Mouse (Mus musculus): Measurements from ENCODE around the gene Slc27a3. TPM values are rescaled to one million over a fixed set of nuclear protein-coding genes. Genes with fewer than 3 reads are reported as not detected.

Slc27a3 gene
- polyA plus RNA-seq, 1 experiment: 52.9 TPM

DNA sequence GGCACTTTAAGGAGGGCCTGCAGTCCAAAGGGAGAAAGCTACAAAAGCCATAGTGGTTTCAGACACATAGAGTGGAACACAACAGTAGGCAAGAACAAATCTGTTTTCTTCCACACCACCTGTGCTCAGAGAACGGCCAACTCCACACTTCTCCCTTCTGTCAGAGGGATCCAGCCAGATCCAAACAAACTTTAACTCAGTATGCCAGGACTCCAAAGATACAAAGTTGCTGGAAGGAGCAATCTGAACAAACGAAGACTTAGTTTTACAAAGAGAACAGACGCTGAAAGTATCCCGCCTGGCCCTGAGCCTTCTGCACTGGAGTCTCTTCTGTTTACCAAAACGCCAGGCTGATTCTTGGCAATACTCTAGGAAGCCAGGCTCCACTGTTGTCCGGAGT, 31.0 kb upstream of the Slc27a3 start:
- TF ChIP-seq CTCF (IDR thresholded peaks at IDR 0.05; ENCODE audit: borderline replicate concordance, extremely low read depth, insufficient read depth, insufficient read length) (no peak), POLR2A (IDR thresholded peaks at IDR 0.05; ENCODE audit: borderline replicate concordance, extremely low read depth, insufficient read depth, insufficient read length, poor library complexity, severe bottlenecking) (no peak)
- DNase-seq (ENCODE audit: low read depth): no peak

DNA sequence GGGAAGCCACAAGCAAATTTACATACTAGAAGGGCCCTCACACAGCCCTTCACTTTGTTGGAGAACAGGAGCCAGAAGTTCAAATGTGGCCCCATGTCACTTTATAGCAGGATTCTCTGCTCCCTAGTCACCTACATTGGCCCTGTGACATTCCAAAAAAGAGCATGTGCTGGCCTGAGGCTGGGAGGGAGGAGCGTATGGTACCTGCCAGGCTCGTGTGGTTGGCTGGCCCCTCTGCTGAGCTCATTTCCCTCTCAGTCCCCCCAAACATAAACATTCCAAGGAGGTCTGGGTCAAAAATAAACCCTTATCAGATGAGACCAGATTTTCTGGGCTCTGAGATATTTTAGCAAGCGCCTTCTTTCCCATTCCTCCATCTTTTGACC, 23.3 kb upstream of the Slc27a3 start:
- TF ChIP-seq POLR2A (IDR thresholded peaks at IDR 0.05; ENCODE audit: borderline replicate concordance, extremely low read depth, insufficient read depth, insufficient read length, poor library complexity, severe bottlenecking): no peak

DNA sequence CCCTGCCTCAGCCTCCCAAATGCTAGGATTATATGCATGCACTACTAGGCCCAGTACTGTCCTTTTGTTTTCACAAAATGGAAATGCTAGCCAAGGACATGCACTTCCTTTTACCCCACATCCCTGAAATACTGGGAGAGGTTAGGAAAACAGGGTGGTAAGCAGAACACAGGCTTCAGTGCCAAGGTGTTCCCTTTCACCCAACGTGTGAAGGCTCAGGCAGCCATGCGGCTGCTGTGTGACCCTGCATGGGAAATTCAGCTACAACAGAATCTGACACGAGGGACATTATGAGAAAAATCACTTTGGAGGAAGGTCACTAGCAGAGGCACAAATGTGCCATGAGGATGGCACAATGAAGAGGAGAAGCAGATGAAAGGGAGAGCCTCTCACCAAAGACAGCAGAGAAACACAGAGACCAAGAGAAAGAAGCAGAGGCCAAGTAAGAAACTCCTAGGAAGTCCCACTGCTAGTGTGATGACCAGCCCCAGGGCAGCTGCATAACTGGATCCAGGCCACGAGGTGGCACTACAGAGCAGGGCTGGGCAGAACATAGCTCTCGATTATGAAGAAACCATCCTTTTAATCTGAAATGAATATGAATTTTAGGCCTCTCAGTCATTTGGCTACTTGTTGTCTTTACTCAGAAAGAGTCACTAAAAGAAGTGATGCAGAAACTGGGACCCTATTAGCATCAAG, 22.7 kb upstream of the Slc27a3 start:
- DNase-seq (ENCODE audit: low read depth): peak; percentile 67
- TF ChIP-seq POLR2A (IDR thresholded peaks at IDR 0.05; ENCODE audit: borderline replicate concordance, extremely low read depth, insufficient read depth, insufficient read length, poor library complexity, severe bottlenecking) (no peak), CTCF (IDR thresholded peaks at IDR 0.05; ENCODE audit: borderline replicate concordance, extremely low read depth, insufficient read depth, insufficient read length) (peak; percentile 91)

More for the DNA sequence above, 23.3 kb upstream of the Slc27a3 start:
- DNase-seq (ENCODE audit: low read depth): no peak

DNA sequence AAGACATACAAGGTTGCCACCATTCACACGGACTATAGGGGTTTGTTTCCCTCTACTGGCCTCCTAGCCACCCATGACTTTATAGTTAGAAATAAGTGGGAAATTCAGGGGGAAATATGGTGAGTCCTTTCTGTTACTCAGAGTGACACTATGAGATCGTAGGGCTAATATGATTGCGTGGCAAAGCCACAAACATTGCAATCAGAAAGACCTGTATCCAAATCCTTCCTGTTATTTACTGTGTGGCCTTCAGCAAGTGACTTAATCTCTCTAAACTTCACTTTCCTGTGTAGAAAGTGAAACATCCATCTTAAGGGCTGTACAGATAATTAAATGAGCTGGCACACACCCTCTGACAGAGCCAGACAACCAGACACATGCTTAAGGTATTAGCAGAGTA, 19.0 kb upstream of the Slc27a3 start:
- DNase-seq (ENCODE audit: low read depth): no peak
- TF ChIP-seq CTCF (IDR thresholded peaks at IDR 0.05; ENCODE audit: borderline replicate concordance, extremely low read depth, insufficient read depth, insufficient read length) (no peak), POLR2A (IDR thresholded peaks at IDR 0.05; ENCODE audit: borderline replicate concordance, extremely low read depth, insufficient read depth, insufficient read length, poor library complexity, severe bottlenecking) (no peak)

DNA sequence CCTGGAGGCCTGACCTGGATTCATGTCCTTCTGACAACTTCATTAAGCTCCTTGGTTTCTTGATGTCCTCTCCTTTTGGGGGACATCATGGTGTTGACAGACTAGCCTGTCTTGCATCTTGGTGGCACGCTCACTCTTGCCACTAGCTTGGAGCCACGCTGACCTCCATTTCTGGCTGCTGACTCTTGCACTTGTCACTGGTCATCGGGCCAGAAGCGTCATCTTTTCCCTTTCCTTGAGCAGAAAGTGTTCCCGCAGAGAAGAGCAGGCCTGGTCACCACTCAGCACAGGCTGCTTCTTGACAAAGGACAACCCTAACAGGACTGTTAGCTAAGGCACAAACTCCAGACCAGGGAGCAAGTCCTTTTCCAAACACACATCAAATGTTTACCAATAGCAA, 16.7 kb upstream of the Slc27a3 start:
- DNase-seq (ENCODE audit: low read depth): no peak
- no peak for TF ChIP-seq POLR2A (IDR thresholded peaks at IDR 0.05; ENCODE audit: borderline replicate concordance, extremely low read depth, insufficient read depth, insufficient read length, poor library complexity, severe bottlenecking)
- no peak for TF ChIP-seq CTCF (IDR thresholded peaks at IDR 0.05; ENCODE audit: borderline replicate concordance, extremely low read depth, insufficient read depth, insufficient read length)

DNA sequence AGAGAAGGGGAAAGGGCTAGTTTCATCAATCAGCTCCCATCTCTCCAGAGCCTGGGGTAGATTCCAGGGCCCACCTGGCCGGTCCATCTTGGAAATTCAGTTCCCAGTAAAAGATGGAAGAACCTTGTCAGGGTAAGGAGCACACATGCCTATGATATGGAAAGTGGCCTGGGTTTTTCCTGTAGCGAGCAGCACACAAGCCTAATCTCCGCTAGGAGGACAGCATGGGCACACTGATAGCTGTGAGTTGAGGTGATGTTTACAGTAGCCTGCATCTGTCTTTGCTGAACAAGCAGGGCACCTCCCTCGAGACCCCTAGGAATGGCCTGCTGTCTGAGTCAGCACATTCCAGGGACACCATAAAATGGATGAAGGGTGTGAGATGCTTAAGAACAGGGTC, 14.9 kb upstream of the Slc27a3 start:
- no peak for TF ChIP-seq POLR2A (IDR thresholded peaks at IDR 0.05; ENCODE audit: borderline replicate concordance, extremely low read depth, insufficient read depth, insufficient read length, poor library complexity, severe bottlenecking)
- TF ChIP-seq CTCF (IDR thresholded peaks at IDR 0.05; ENCODE audit: borderline replicate concordance, extremely low read depth, insufficient read depth, insufficient read length): no peak
- DNase-seq (ENCODE audit: low read depth): no peak

DNA sequence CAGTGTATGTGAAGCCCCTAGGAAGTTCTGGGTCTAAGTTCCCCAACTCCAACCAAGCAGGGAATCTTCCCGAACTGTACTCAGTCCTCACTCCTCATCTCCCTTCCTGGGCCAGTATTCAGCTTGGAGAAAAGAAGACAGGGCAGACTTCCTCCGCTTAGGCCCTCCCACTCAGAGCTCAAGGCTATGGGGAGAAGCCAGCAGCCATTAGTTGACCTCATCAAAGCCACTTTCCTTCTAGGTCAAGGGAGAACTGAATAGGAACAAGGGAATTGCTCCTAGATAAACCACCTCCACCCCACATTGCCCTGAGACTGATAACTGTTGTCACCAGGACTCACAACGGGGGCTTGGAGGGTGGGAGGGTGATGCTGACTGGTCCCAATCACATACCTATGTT, 14.4 kb upstream of the Slc27a3 start:
- TF ChIP-seq POLR2A (IDR thresholded peaks at IDR 0.05; ENCODE audit: borderline replicate concordance, extremely low read depth, insufficient read depth, insufficient read length, poor library complexity, severe bottlenecking) (no peak), CTCF (IDR thresholded peaks at IDR 0.05; ENCODE audit: borderline replicate concordance, extremely low read depth, insufficient read depth, insufficient read length) (no peak)
- DNase-seq (ENCODE audit: low read depth): no peak

DNA sequence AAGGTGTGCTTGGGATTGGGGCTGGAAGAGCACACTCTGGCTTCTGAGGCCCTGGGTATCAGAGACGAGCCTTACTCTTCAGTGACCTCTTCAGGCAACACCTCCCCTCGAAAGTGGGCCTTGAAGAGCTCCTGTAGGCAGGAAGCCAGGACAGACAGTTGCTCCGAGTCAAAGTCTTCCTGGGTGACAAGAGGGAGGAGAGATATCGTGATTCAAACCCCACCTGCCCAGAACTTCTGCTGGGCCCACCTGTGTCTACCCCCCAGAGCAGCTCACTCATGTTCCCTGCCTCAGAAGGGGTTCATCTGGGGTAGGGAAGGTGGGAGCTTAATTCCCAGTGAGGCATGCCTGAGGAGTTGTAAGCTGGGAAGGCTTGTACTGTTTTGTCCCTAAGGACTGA, 11.3 kb upstream of the Slc27a3 start:
- no peak for DNase-seq (ENCODE audit: low read depth)
- no peak for TF ChIP-seq CTCF (IDR thresholded peaks at IDR 0.05; ENCODE audit: borderline replicate concordance, extremely low read depth, insufficient read depth, insufficient read length)
- TF ChIP-seq POLR2A (IDR thresholded peaks at IDR 0.05; ENCODE audit: borderline replicate concordance, extremely low read depth, insufficient read depth, insufficient read length, poor library complexity, severe bottlenecking): no peak

DNA sequence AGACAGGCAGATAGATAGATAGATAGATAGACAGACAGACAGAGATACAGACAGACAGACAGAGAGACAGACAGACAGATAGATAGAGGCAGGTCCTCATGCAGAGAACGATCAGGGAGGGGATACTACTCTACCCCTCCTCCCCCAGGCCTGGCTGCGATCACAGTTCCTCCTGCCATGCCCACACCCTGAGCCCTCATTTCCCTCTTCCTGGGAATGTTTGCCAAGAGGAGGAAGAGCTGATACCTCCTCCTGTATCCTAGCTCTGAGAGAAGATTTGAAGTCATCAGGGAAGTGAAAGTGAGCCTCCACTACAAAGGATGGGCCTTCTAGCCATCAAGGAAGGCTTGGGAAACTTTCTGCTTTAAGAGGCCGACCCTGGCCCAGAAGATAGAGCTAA, 5.9 kb upstream of the Slc27a3 start:
- DNase-seq (ENCODE audit: low read depth): no peak
- no peak for TF ChIP-seq CTCF (IDR thresholded peaks at IDR 0.05; ENCODE audit: borderline replicate concordance, extremely low read depth, insufficient read depth, insufficient read length)
- TF ChIP-seq POLR2A (IDR thresholded peaks at IDR 0.05; ENCODE audit: borderline replicate concordance, extremely low read depth, insufficient read depth, insufficient read length, poor library complexity, severe bottlenecking): no peak

DNA sequence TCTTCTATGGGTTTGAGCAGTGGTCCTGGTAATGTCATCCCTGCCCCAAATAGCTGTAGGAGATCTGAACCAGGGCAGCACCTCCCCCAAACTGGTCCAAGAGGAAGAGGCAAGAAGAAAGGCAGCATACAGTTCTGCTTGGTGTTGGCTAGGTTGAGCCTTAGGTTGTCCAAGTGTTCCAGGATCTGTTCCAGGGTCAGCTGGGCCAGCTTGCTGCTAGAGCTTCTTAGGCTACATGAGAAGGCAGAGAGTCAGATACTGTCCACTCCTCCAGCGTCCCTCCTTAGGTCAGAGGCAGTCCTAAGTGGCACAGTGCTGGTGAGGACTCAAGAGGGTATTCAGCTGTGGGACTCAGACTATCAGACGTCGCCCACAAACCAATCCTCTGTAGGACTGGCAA, 2.9 kb upstream of the Slc27a3 start:
- no peak for TF ChIP-seq POLR2A (IDR thresholded peaks at IDR 0.05; ENCODE audit: borderline replicate concordance, extremely low read depth, insufficient read depth, insufficient read length, poor library complexity, severe bottlenecking)
- no peak for TF ChIP-seq CTCF (IDR thresholded peaks at IDR 0.05; ENCODE audit: borderline replicate concordance, extremely low read depth, insufficient read depth, insufficient read length)

DNA sequence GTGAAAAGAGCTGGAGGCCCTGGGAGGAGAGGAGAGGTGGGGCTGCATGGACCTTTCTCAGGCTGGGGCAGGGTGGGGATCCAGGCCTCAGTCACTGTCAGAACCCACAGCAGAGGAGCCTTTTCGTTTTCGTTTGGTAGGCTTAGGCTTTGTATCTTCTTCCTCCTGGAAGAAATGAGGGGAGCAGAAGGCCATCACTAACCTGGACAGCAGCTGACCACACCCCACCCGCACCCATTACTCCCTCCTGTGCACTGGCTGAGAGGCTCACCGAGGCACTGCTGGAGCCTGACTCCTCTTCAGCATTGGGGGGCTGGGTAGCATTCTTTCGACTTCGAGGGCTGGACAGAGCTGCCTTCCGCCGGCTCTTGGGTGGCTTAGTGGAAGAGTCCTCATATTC, 2.2 kb upstream of the Slc27a3 start:
- no peak for DNase-seq (ENCODE audit: low read depth)
- TF ChIP-seq POLR2A (IDR thresholded peaks at IDR 0.05; ENCODE audit: borderline replicate concordance, extremely low read depth, insufficient read depth, insufficient read length, poor library complexity, severe bottlenecking): no peak
- TF ChIP-seq CTCF (IDR thresholded peaks at IDR 0.05; ENCODE audit: borderline replicate concordance, extremely low read depth, insufficient read depth, insufficient read length): no peak

More for the DNA sequence above, 2.9 kb upstream of the Slc27a3 start:
- no peak for DNase-seq (ENCODE audit: low read depth)

DNA sequence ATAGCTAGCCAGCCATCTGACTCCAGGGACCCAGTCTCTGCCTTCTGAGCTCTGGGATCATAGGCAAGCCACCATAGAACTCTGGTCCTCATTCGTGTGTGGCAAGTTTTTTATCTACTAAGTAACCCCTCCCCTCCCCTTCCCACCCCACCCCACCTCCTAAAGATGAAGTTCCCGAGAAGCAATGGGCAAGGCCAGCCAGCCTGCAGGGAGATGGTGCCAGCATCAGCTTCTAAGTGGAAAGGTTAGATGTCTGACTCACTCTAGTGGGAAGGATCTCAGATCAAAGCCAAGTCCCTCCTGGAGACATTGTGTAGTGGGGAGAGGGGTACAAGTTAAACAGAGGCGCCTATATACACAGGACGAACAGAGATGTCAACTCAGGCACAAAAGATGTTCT, 1.3 kb upstream of the Slc27a3 start:
- no peak for TF ChIP-seq POLR2A (IDR thresholded peaks at IDR 0.05; ENCODE audit: borderline replicate concordance, extremely low read depth, insufficient read depth, insufficient read length, poor library complexity, severe bottlenecking)
- no peak for DNase-seq (ENCODE audit: low read depth)

Measured in brain, embryonic 14.5 days (tissue).